Mouse (Mus musculus): ENCODE measurements around the gene Cdk19. TPM values are rescaled to one million over a fixed set of nuclear protein-coding genes. Genes with fewer than 3 reads are reported as not detected.
"Not testable (repeated sequence)": the region's sequence is repeated elsewhere in the genome, so short reads cannot be mapped to it uniquely, and the experiment has no call there.

Cdk19 gene
- total RNA-seq, 2 experiments from 2014 or later: 50.2 to 54.1 TPM

DNA sequence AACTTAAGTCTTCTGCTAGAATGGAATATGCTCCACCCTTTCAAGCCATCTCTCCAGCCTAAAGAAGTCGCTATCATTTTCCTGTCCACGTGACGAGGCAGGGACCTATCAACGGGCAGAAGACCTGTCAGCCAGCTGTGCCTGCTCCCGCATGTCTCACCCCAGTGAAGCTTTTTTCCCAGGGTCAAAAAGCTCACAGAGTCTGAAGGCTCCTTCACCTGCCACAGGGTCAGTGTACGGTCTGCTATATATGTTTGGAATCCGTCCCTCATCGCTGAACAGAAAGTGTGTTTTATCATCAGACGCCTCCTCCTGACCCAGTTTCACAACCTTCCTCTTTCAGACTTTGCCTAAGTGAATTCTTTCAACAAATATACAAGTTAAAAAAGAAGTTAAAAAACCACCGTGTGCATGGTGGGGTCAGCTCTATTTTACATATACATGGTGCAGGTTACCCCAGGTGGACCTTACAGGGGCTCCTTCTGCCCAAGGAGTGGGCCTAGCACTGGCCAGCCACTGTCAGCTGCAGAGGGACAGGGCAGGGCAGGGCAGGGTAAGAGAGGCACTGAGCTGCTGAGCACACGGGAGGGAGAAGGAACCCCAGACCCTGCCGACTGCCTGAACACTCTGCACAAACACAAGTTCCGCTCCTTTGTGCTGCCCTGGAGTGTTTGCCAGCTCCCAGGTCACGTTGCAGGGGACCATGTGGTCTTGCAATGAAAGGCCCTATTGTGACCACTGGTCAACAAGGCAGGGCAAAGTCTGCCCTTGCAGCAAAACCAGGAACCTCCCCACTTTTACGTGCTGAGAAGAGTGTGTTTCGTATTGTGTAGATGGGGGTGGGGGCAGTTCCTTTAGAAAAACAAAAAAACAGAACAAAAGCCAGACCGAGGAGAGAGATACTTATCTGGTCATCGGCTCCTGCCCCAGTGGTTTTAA lies 160.2 kb downstream of the Cdk19 start:
- intact Hi-C loops (cut with DNase I): no loop called here
- DNase-seq (ENCODE audit: low spot score in 2 of 2): peak; percentile 63 to 71

- intact Hi-C loops (cut with DNase I): no loop called here
- no peak for DNase-seq (ENCODE audit: low spot score in 2 of 2)
Observed at GRCm38 (mm10) chr10:40500723-40501245, 161.4 kb downstream of the Cdk19 start.

GRCm38 (mm10) chr10:40502734-40503133 lies 163.4 kb downstream of the Cdk19 start:
- intact Hi-C loops (cut with DNase I): no loop called here
- no peak for DNase-seq (ENCODE audit: low spot score in 2 of 2)

DNA sequence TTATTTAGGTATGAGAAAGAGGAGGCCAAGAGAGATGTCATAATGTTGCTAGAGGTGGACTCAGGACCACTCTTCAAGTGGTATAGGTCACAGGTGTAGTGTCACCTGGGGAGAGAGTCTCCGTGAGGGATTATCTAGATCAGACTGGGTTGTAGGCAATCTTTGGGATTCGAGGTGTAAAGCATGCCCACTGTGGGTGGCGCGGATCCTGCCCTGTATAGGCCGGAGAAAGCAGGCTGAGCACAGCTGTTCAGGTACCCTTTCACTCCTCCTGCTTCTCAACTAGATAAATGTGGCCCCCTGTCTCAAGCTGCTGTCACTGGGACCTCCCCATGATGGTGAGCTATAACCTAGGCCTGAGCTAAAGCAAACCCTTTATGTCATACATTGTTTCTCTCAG lies 171.0 kb downstream of the Cdk19 start:
- DNase-seq (ENCODE audit: low spot score in 2 of 2): no peak
- intact Hi-C loops (cut with DNase I): no loop called here

DNA sequence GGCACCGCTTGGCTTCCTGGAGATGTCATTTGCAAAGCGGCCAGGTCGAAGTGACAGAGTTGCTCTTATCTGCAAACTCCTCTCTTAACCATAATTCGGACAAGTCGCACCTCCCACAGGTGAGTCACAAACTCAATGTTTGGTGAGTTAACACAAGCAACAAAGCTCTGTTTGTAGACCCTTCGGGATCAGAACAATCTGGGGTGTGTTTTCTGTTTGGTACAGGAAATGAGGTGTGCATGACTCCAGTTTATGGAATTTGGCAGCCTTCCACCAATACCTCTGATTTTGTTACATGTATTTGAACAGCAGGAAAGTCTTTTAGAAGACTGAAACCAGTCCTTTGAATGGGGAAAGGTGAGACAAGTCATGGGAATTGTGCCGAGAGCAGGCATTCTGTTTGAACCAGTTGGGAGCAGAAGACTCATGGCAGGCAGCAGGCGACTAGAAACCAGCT lies 171.9 kb downstream of the Cdk19 start:
- DNase-seq (ENCODE audit: low spot score in 2 of 2): no peak
- intact Hi-C loops (cut with DNase I): no loop called here

DNA sequence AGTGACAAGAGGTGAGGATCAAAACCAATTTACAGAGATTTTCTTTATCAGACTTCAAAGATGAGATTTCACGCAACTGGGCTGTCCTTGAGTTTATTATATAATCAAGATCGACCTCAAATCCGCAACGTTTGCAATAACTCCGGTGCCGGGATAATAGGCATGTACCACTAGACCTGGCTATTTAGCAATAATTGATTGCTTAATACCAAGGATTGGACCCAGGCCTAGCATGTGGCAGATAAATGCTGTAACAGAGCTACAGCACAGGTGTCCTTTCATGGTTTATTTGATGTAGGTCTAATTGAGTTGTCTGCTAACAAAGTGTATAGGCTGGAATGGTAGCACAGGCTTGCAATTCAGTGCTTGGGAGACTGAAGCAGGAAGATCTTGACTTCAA lies 172.8 kb downstream of the Cdk19 start:
- no peak for DNase-seq (ENCODE audit: low spot score in 2 of 2)
- intact Hi-C loops (cut with DNase I): no loop called here

DNA sequence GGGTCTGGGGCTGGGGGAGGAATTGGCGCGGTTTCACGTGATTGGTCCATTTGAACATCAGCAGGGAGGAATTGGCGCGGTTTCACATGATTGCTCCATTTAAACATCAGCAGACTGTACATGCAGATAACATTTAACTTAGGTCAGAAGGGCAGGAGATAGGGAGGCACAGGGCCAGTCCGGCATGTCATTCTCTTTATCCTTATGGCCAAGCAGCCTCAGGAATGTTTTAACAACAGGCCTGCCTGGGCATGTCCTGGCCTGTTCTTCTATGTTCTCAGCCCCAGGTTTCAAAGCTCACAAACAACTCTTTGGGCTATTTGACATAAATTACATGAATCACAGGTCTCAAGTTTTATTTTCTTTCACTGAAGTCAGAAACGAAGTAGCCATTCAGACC lies 173.6 kb downstream of the Cdk19 start:
- DNase-seq (ENCODE audit: low spot score in 2 of 2); intact Hi-C loops (cut with DNase I): not testable (repeated sequence)

GRCm38 (mm10) chr10:40515225-40515681 lies 175.9 kb downstream of the Cdk19 start:
- no peak for DNase-seq (ENCODE audit: low spot score in 2 of 2)
- intact Hi-C loops (cut with DNase I): loop anchor here (5.0 kb wide), 1 partner anchor 68 kb away; no protein-coding TSS in a partner anchor

- intact Hi-C loops (cut with DNase I): loop anchor here (5.0 kb wide), 1 partner anchor 69 kb away; no protein-coding TSS in a partner anchor
- no peak for DNase-seq (ENCODE audit: low spot score in 2 of 2)
Observed at GRCm38 (mm10) chr10:40516421-40516820, 177.1 kb downstream of the Cdk19 start.

DNA sequence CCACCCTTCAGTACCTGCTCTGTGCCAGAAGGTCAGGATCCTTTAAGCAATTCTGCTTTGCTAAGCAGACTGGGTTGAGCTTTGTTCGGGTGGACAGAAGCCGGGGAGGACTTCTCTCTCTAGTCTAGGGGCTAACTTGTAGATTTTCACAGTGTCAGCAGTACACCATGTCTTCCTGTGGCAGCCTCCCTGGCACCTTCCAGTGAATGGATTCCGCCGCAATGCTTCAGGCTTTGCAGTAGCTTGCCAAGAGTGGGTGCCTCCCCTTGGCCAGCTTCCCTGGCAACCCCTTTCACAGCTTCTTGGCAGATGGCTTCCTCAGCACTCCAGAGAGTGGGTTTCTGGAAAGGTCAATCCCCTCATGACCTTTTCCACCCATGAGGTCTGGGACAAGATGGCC lies 180.2 kb downstream of the Cdk19 start:
- intact Hi-C loops (cut with DNase I): loop anchor here (5.0 kb wide), 1 partner anchor 72 kb away; no protein-coding TSS in a partner anchor
- peak; percentile 37 to 42 for DNase-seq (ENCODE audit: low spot score in 2 of 2)

DNA sequence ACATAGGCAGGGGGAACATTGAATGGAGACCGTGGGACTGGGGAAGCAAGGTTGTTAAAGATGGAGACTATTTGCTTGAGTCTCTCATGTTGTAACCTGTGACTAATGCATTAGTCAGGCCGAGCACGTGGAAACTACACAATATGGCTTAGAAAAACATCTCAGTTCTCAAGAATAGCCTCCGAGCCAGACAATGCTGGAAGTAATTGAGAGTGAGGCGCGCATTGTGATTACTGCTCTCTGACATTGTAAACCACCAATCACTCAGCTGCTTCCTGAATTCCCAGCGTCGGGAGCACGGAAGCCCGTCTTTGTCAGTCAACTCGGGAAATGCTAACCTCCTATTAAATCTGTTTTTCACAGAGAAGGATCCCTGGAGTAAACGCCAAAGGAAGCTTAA lies 182.2 kb downstream of the Cdk19 start:
- intact Hi-C loops (cut with DNase I): loop anchor here (5.0 kb wide), 2 partner anchors 149 to 219 kb away; partner anchors contain the start of gene Amd1
- no peak for DNase-seq (ENCODE audit: low spot score in 2 of 2)

DNA sequence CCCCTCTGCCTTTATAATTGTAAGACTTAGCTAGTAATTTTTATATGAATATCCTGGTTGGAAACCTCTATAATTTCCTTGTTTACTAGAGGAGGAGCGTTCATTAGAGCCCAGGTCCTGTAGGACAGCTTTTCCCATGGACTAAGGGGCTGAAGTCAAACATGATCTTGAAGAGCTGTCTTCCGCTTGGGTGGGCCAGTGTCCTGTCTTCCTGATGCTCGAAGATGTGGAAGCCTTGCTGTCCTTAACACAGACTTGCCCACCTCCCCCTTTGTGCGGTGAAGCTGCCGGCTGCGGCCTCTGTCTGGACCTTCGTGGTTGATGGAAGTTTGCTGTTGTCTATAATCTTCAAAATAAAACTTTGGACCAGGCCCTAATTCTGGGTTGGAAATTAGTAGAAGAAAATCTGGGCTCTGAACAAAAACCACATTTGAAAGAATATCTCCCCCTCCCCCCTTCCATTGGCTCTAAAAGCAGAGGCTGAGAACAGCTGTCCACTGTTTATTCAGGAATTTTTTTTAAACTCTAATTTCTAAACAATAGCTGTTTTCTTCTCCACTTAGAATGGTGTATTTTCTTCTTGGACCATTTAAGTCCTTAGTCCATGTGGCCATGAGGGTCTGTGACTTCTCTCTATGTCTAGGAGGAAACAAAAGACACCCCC lies 184.1 kb downstream of the Cdk19 start:
- no peak for DNase-seq (ENCODE audit: low spot score in 2 of 2)
- intact Hi-C loops (cut with DNase I): loop anchor here (5.0 kb wide), 2 partner anchors 151 to 221 kb away; partner anchors contain the start of gene Amd1

DNA sequence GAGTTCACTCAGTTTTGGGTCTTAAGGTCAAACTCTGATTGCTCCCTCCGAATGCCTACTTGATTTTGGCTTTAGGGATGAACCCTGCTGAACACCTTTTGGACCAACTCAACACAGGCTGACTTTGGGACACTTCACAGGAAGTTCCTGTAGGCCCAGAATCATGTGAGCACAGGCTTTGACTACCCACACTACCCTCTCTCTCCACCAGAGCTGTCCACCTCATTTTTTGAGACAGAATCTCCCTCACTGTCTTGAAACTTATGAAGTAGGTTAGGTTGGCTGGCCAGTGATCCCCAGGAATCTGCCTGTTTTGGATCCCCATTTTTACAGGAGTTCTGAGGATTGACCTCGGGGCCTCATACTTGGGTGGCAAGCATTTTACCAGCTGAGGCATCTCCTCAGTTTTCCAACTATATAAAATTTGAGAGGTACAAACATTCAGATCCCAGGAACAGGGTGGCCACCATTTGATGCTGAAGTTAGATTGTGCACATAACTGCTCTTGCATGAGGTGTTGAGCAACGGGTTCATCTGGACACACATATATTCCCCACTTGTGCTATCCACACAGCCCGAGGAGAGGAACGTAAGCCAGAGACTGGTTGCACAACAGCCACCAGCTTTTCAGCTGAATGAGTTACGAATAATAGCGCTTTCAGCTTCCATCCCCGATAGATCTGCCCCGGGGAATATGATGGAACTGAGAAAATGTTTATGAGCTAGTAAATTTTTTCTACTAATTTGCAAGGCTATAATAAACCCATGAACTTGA lies 184.9 kb downstream of the Cdk19 start:
- no peak for DNase-seq (ENCODE audit: low spot score in 2 of 2)
- intact Hi-C loops (cut with DNase I): loop anchor here (2.0 to 5.0 kb wide), 3 partner anchors 152 to 265 kb away; partner anchors contain the start of genes Amd1 and Gtf3c6

DNA sequence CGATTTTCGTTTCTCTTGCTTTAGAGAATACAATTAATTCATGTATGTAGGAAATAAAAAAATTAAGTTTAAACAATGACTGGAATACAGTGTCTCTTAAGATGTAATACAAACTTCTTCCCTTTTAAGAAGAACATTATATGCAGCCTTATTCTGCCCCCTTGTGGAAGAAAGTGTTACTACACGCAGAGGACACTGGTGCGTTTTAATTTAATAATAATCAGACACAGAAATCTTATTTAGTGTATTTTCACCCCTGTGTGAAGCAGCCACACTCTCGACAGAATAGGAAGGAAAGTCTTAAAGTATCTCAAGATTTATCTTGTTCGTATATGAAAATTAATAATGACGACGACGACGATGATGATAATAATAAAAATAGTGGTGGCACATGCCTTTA lies 185.6 kb downstream of the Cdk19 start:
- intact Hi-C loops (cut with DNase I): loop anchor here (2.0 to 5.0 kb wide), 4 partner anchors 153 to 266 kb away; partner anchors contain the start of genes Amd1 and Gtf3c6
- DNase-seq (ENCODE audit: low spot score in 2 of 2): no peak

DNA sequence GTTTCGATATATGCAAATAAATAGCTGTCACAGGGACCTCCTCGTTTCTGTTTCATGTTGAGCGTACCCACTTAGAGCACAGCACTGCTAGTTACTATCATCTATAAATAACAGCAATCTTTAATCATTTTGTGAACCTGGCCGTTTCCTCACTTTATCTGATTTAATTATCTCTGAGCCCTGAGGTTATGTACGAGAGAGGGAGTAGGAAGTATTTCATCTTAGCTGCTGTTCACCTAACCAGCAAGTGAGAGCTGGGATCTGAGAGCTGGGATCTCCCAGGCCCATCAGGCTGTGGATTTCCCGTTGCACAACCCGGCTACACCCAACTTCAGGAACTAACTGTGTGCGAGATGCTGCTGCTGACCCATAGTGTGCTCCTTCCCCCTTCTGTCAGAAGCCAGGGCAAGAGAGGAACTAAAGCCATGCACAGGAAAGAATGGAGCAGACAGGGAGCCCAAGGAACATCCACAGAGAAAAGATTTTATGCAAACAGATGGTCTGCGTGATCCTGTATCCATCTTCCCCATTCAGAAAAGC lies 186.3 kb downstream of the Cdk19 start:
- no peak for DNase-seq (ENCODE audit: low spot score in 2 of 2)
- intact Hi-C loops (cut with DNase I): loop anchor here (2.0 to 5.0 kb wide), 2 partner anchors 178 to 267 kb away; partner anchors contain the start of gene Gtf3c6

DNA sequence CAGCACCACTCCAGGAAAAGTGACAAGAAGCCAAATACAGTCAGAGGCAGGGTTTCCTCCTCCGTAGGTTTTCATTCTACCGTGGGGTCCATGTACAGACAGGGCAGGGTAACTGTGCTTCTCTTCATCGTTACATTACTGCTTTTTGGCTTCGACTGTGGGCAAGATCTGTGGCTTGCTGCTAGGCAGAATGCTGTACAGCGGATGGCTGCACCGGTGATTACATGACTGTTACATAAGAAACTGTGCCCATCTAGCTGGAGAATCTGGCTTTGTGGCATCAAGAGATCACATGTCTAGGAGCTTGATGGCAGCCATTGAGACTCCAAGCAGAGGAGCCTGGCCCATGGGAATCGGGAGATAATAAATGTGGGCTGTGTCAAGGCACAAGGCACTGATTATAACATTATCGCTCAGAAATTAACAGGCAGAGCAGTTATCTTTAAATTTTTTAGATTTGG lies 187.0 kb downstream of the Cdk19 start:
- no peak for DNase-seq (ENCODE audit: low spot score in 2 of 2)

DNA sequence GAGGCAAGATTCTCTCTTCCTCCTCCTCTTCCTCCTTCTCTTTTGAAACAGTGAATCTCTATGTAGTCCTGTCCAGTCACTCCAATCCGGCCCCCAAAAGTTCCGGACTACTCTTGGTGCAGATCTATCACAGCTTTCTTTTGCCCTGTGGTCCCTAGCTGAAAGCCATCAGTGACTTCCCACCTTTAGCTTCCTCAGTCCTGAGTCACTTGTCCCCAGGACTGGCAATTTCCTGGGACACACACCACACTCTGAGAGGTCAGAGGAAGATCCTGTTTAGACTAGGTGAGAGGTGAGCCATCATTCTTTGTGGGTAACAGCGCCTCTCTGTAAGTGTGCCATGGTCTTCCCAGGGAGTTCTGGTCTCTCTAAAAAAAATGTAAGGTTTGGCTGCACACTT lies 187.6 kb downstream of the Cdk19 start:
- intact Hi-C loops (cut with DNase I): loop anchor here (5.0 kb wide), 1 partner anchor 180 kb away; no protein-coding TSS in a partner anchor
- no peak for DNase-seq (ENCODE audit: low spot score in 2 of 2)

More for the DNA sequence above, 187.0 kb downstream of the Cdk19 start:
- intact Hi-C loops (cut with DNase I): loop anchor here (5.0 kb wide), 1 partner anchor 179 kb away; no protein-coding TSS in a partner anchor

DNA sequence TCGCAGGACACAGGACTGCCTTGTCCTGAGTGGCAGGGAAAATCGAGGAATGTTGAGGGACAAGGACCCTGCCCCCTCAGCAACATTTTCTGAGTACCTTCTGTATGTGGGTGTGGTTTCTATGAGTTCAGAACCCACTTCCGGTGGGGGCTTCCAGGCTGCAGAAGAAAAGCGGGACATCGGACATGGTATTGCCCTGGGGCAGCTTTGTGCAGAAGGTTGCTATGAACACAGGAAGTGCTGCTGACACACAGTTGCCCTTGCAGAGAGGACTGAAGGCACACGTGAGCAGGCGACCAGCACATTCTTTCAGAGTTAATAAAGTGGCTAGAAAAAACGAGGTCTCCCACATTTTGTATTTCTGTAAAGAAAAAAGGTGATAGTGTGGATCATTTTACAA lies 188.2 kb downstream of the Cdk19 start:
- no peak for DNase-seq (ENCODE audit: low spot score in 2 of 2)
- intact Hi-C loops (cut with DNase I): loop anchor here (5.0 kb wide), 1 partner anchor 180 kb away; no protein-coding TSS in a partner anchor

All from left cerebral cortex, postnatal 36 days (tissue).